Mouse (Mus musculus): ENCODE results near the gene Brms1. TPM values are rescaled to one million over a fixed set of nuclear protein-coding genes. Genes with fewer than 3 reads are reported as not detected.

Gene Brms1
- polyA plus RNA-seq, 1 experiment: 58.2 TPM

DNA sequence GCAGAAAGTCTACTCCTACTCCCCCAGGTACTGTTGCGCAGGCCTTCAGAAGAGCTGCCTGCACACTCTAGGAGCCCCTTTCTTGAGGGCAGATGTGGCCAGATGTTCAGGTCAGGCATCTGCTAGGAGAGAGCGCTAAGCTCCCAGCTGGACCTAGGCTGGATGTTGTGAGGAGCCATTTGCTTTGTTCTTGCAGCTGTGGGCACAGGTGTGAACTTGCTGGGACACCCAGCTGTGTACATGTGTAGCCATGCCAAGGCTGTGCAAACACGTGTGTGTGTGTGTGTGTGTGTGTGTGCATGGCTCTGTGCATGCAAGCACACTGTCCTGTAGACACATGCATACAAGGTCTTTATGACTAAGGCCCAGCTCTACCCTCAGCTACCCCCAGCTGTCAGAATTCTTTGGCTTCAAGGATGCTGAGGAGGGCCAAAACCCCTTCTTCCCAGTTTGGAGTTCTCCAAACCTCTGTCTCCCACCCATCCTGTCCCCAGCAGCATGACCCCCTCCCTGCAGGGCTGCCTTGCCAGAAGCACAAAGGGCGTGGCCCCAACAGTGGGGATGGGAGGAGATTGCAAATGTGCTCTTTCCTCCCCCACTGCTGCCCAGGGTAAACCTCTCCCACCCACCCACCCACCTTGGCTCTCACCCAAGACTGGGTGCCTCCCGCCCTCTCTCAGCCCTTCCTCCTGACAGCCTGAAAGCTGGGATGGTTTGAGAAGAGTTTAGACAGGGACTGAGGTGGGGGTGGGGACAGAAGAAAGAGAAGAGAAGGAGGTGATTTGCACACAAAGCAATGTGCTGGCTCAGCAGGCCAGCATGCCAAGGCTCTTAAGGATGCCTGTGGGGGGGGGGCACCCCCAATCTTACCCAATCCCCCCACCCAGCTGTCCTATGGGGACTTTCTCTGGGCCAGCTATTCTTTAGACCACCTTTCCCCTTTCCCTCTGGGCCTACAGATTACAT lies 19.5 kb downstream of the Brms1 start:
- Histone ChIP-seq H3K4me3 (ENCODE audit: insufficient read depth, low read length) (no peak overlapping the region), H3K27ac (ENCODE audit: insufficient read depth, low read depth, low read length) (no peak overlapping the region), H3K4me1 (ENCODE audit: control insufficient read depth, insufficient read depth, low read length) (no peaks in the 10 kb centered on the region)
- TF ChIP-seq CTCF (IDR thresholded peaks at IDR 0.05; ENCODE audit: low read depth, low read length): no peak
- TF ChIP-seq POLR2A (IDR thresholded peaks at IDR 0.05; ENCODE audit: borderline replicate concordance, low read depth, low read length): no peak

DNA sequence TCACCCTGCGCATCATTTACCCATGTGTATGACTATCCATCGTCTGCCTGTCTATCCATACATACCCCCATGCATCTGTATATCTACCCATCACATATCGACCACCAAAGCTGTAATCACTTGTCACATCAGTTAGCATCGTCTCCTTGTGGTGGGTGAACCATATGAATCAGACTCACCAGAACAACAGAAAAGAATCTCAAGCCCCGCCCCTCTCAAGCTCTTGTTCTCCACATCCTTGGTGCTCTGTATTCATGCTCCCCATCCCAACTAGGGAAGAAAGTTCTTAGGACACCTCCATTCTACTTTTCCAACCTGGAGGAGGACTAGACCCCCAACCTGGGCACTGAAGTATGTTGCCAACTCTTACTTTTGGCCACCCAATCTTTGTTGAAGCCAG lies 20.9 kb downstream of the Brms1 start:
- Histone ChIP-seq H3K27ac (ENCODE audit: insufficient read depth, low read depth, low read length) (no peak overlapping the region), H3K4me1 (ENCODE audit: control insufficient read depth, insufficient read depth, low read length) (no peaks in the 10 kb centered on the region), H3K4me3 (ENCODE audit: insufficient read depth, low read length) (no peak overlapping the region)
- TF ChIP-seq POLR2A (IDR thresholded peaks at IDR 0.05; ENCODE audit: borderline replicate concordance, low read depth, low read length): no peak
- TF ChIP-seq CTCF (IDR thresholded peaks at IDR 0.05; ENCODE audit: low read depth, low read length): no peak

DNA sequence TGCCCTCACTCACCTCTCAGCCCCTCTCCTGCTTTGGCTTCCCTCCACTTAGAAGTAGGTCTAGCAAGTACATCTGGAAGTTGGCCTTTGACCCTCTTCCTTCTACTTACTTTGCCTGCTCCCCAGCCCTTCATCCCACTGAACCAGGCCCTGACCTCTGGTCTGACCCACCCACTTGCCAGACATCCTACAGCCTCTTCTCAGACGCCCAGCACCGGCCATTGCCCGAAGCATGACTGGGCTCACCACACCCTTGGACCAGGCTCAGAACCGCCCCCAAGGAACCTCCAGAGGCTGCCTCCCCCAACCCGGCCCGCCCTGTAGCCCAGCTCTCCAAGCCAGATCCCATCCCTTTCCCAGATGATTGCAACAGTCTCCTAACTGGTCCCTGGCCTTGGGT lies 21.3 kb downstream of the Brms1 start:
- TF ChIP-seq POLR2A (IDR thresholded peaks at IDR 0.05; ENCODE audit: borderline replicate concordance, low read depth, low read length) (no peak), CTCF (IDR thresholded peaks at IDR 0.05; ENCODE audit: low read depth, low read length) (no peak)
- H3K4me3 ChIP-seq (ENCODE audit: insufficient read depth, low read length): no peak overlapping the region
- H3K4me1 ChIP-seq (ENCODE audit: control insufficient read depth, insufficient read depth, low read length): no peaks in the 10 kb centered on the region
- H3K27ac ChIP-seq (ENCODE audit: insufficient read depth, low read depth, low read length): no peak overlapping the region

DNA sequence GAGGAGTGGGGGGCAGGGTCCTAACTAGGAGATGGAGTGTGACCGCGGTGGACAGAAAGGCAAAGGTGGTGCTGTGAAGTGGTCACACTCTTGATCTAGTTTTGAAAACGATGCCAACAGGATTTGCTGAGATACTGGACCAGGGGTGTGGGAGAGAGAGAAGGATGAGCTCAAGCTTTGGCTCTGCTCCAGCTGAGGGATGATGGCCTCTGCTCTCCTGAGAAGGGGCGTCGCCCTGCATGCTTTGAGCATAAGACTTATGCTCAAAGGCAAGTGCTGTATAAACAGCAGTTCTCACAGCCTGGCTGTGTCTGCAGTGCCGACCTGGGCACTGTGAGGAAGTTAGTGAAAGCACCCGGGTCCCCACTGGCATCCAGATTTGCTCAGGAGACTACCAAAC lies 23.9 kb downstream of the Brms1 start:
- H3K4me3 ChIP-seq (ENCODE audit: insufficient read depth, low read length): no peak overlapping the region
- H3K4me1 ChIP-seq (ENCODE audit: control insufficient read depth, insufficient read depth, low read length): no peaks in the 10 kb centered on the region
- H3K27ac ChIP-seq (ENCODE audit: insufficient read depth, low read depth, low read length): no peak overlapping the region
- TF ChIP-seq CTCF (IDR thresholded peaks at IDR 0.05; ENCODE audit: low read depth, low read length): no peak
- TF ChIP-seq POLR2A (IDR thresholded peaks at IDR 0.05; ENCODE audit: borderline replicate concordance, low read depth, low read length): no peak

DNA sequence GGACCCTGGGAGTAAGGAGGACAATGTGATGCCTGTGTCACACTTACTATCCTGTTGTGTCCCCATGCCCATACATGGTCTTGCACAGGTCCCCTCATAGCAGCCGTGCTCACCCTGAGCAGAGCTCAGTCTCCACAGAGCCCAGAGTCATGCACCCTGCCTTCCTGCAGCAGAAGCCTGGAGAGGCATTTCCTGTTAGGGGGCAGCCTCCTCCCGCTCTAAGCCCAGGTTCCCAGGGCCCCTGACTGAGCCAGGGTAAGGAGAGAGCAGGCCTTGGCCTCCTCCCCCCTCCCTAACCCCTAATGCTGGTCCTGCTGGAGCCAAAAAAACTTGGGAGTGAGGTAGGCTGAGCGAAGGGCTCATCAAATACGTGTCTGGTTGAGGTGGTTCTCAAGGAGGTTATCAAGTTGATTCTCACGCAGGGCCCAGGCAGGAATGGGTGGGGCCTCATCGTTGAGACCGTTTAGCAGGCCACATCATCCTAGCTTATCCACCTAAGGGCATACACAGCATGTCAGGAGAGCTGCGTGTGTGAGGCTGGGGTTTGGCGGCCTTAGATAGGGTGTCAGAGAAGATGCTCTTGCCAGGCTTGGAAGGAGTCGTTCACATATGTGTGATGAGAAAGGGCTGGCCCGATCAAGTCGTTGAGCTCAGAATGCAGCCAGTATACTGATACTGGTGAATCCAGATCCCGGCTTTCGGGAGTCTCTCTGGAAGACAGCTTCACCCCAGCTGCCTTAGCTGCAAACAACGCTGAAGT lies 26.1 kb downstream of the Brms1 start:
- Histone ChIP-seq H3K4me1 (ENCODE audit: control insufficient read depth, insufficient read depth, low read length) (peaks cover under 1% of the 10 kb centered on the region; the same call in 1 of the 2 replicates), H3K4me3 (ENCODE audit: insufficient read depth, low read length) (no peak overlapping the region), H3K27ac (ENCODE audit: insufficient read depth, low read depth, low read length) (no peak overlapping the region)
- TF ChIP-seq CTCF (IDR thresholded peaks at IDR 0.05; ENCODE audit: low read depth, low read length) (no peak), POLR2A (IDR thresholded peaks at IDR 0.05; ENCODE audit: borderline replicate concordance, low read depth, low read length) (no peak)

DNA sequence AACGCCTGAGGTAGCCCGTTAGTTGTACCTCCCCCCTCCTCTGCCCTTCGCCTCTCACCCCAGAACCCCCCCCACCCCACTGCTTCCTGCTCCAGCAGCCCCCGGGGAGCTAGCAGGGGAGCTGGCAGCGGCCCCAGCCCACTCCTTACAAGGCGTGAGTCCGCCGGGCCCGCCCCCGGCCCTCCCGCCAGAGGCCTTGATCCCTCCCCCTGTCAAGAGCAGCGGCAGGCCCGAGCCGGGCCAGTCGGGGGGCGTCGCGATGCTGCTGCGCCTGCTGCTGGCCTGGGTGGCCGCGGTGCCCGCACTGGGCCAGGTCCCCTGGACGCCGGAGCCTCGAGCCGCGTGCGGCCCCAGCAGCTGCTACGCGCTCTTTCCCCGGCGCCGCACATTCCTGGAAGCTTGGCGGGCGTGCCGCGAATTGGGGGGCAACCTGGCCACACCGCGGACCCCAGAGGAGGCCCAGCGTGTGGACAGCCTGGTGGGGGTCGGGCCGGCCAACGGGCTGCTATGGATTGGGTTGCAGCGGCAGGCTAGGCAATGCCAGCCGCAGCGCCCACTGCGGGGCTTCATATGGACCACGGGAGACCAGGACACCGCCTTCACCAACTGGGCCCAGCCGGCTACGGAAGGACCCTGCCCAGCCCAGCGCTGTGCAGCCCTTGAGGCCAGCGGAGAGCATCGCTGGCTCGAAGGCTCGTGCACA lies 26.9 kb downstream of the Brms1 start, which contains the start of gene Cd248:
Cd248 (plus strand) TSS at position 212 of the 703 bp plus-strand sequence.
- Histone ChIP-seq H3K27ac (ENCODE audit: insufficient read depth, low read depth, low read length) (no peak within 1 kb of the TSS), H3K4me1 (ENCODE audit: control insufficient read depth, insufficient read depth, low read length) (peaks cover 6% of the 10 kb centered on the region; the same call in 1 of the 2 replicates), H3K4me3 (ENCODE audit: insufficient read depth, low read length) (no peak within 1 kb of the TSS)
- TF ChIP-seq POLR2A (IDR thresholded peaks at IDR 0.05; ENCODE audit: borderline replicate concordance, low read depth, low read length) (no peak), CTCF (IDR thresholded peaks at IDR 0.05; ENCODE audit: low read depth, low read length) (no peak)

DNA sequence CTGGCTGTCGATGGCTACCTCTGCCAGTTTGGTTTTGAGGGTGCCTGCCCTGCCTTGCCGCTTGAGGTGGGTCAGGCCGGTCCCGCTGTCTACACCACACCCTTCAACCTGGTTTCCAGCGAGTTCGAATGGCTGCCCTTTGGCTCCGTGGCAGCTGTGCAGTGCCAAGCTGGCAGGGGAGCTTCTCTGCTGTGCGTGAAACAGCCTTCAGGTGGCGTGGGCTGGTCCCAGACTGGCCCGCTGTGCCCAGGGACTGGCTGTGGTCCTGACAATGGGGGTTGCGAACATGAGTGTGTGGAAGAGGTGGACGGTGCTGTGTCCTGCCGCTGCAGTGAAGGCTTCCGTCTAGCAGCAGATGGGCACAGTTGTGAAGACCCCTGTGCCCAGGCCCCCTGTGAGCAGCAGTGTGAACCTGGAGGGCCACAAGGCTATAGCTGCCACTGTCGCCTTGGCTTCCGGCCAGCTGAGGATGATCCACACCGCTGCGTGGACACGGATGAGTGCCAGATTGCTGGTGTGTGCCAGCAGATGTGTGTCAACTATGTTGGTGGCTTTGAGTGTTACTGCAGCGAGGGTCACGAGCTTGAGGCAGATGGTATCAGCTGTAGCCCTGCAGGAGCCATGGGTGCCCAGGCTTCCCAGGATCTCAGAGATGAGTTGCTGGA lies 27.5 kb downstream of the Brms1 start:
- TF ChIP-seq POLR2A (IDR thresholded peaks at IDR 0.05; ENCODE audit: borderline replicate concordance, low read depth, low read length) (no peak), CTCF (IDR thresholded peaks at IDR 0.05; ENCODE audit: low read depth, low read length) (no peak)
- Histone ChIP-seq H3K4me3 (ENCODE audit: insufficient read depth, low read length) (no peak overlapping the region), H3K4me1 (ENCODE audit: control insufficient read depth, insufficient read depth, low read length) (peaks cover 8% of the 10 kb centered on the region; the same call in 1 of the 2 replicates), H3K27ac (ENCODE audit: insufficient read depth, low read depth, low read length) (no peak overlapping the region)

DNA sequence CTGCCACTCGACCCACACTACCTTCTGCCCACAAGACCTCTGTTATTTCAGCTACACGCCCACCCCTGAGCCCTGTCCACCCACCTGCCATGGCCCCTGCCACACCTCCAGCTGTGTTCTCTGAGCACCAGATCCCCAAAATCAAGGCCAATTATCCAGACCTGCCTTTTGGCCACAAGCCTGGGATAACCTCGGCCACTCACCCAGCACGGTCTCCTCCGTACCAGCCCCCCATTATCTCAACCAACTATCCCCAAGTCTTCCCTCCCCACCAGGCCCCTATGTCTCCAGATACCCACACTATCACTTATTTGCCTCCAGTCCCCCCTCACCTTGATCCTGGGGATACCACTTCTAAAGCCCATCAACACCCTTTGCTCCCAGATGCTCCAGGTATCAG lies 28.3 kb downstream of the Brms1 start:
- no peak for TF ChIP-seq CTCF (IDR thresholded peaks at IDR 0.05; ENCODE audit: low read depth, low read length)
- TF ChIP-seq POLR2A (IDR thresholded peaks at IDR 0.05; ENCODE audit: borderline replicate concordance, low read depth, low read length): no peak

DNA sequence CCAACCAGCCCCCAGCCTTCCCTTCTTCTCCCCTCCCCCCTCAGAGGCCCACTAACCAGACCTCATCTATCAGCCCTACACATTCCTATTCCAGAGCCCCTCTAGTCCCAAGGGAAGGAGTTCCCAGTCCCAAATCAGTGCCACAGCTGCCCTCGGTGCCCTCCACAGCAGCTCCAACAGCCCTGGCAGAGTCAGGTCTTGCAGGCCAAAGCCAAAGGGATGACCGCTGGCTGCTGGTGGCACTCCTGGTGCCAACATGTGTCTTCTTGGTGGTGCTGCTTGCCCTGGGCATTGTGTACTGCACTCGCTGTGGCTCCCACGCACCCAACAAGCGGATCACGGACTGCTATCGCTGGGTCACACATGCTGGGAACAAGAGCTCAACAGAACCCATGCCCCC lies 28.8 kb downstream of the Brms1 start:
- no peak for TF ChIP-seq POLR2A (IDR thresholded peaks at IDR 0.05; ENCODE audit: borderline replicate concordance, low read depth, low read length)
- TF ChIP-seq CTCF (IDR thresholded peaks at IDR 0.05; ENCODE audit: low read depth, low read length): no peak
- no peak overlapping the region for H3K4me3 ChIP-seq (ENCODE audit: insufficient read depth, low read length)
- H3K27ac ChIP-seq (ENCODE audit: insufficient read depth, low read depth, low read length): no peak overlapping the region
- H3K4me1 ChIP-seq (ENCODE audit: control insufficient read depth, insufficient read depth, low read length): peaks cover 16% of the 10 kb centered on the region; the same call in 1 of the 2 replicates

More for the DNA sequence above, 28.3 kb downstream of the Brms1 start:
- H3K4me1 ChIP-seq (ENCODE audit: control insufficient read depth, insufficient read depth, low read length): peaks cover 12% of the 10 kb centered on the region; the same call in 1 of the 2 replicates
- no peak overlapping the region for H3K4me3 ChIP-seq (ENCODE audit: insufficient read depth, low read length)
- no peak overlapping the region for H3K27ac ChIP-seq (ENCODE audit: insufficient read depth, low read depth, low read length)

All from bone marrow macrophage, adult 2 months (primary cell).